Mouse (Mus musculus): ENCODE data around the gene Zc3h12a.

The Zc3h12a gene

GRCm38 (mm10) chr4:125115081-125115480 is 12.6 kb downstream of the Zc3h12a start:
- no peak for DNase-seq (ENCODE audit: low spot score)

GRCm38 (mm10) chr4:125114638-125115037 is 13.0 kb downstream of the Zc3h12a start:
- peak; percentile 65 for DNase-seq (ENCODE audit: low spot score)

GRCm38 (mm10) chr4:125105354-125105753 is 22.3 kb downstream of the Zc3h12a start:
- DNase-seq (ENCODE audit: low spot score), result no peak

- DNase-seq (ENCODE audit: low spot score), result no peak
Observed at GRCm38 (mm10) chr4:125101334-125101733, 26.3 kb downstream of the Zc3h12a start.

- peak; percentile 53 for DNase-seq (ENCODE audit: low spot score)
Observed at GRCm38 (mm10) chr4:125099458-125099857, 28.2 kb downstream of the Zc3h12a start.

GRCm38 (mm10) chr4:125097412-125097811 is 30.2 kb downstream of the Zc3h12a start:
- no peak for DNase-seq (ENCODE audit: low spot score)

- no peak for DNase-seq (ENCODE audit: low spot score)
Observed at GRCm38 (mm10) chr4:125096066-125096465, 31.6 kb downstream of the Zc3h12a start.

GRCm38 (mm10) chr4:125093031-125093430 is 34.6 kb downstream of the Zc3h12a start:
- DNase-seq (ENCODE audit: low spot score), result no peak

GRCm38 (mm10) chr4:125085346-125085841 is 42.2 kb downstream of the Zc3h12a start:
- peak; percentile 82 for DNase-seq (ENCODE audit: low spot score)

GRCm38 (mm10) chr4:125084403-125085345 is 43.0 kb downstream of the Zc3h12a start, which contains the start of gene Meaf6:
Meaf6 (plus strand) TSS chr4:125085134.
- DNase-seq (ENCODE audit: low spot score), result peak; percentile 90

- DNase-seq (ENCODE audit: low spot score), result no peak
Observed at GRCm38 (mm10) chr4:125078698-125079097, 48.9 kb downstream of the Zc3h12a start.

GRCm38 (mm10) chr4:125077700-125078099 is 49.9 kb downstream of the Zc3h12a start:
- DNase-seq (ENCODE audit: low spot score), result no peak
